Comparison of ENCODE assay signal across 8 mouse cellular contexts in the genomic region with DNA sequence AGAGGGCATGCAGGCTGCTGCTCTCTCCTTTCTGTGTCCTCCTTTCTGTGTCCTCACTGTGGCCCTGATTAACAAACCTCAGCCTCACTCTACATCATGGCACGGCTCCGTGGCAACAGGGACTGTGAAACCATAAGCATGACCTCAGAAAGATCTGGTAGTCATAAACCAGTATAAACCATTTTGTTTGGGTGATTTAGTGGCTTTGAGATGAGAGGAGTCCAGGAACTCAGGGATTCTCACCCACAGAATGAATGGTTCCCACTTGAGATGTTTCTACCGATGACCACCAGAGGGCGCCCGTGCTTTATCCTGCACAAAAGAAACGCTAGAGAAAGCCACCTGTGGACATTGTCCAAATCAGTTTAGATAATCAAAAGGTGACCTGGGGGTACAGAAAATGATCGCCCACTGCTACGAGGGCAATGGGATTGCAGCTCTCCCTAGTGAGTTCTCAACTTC. TPM values are rescaled to one million over a fixed set of nuclear protein-coding genes. Genes with fewer than 3 reads are reported as not detected.
DNase-seq lines count a peak whose midpoint lies in the region; ATAC-seq and TF ChIP-seq lines count a peak whose summit lies in the region.

No protein-coding gene starts in this region.

- DNase-seq in neural tube, embryonic 10.5 days (ENCODE audit: extremely low spot score, low spot score) = peak; percentile 73
- DNase-seq in c-Kit-positive CD71-positive TER-119-positive erythroid progenitor cells, embryonic 14.5 days (ENCODE audit: low spot score) = peak; percentile 43
- DNase-seq in kidney, adult 2 months = peak; percentile 66
- DNase-seq in limb, embryonic 11.5 days (ENCODE audit: low spot score) = peak; percentile 84
- DNase-seq in urinary bladder, adult 2 months (ENCODE audit: low spot score) = peak; percentile 42

- no peaks in the 10 kb centered on the region for H3K4me1 ChIP-seq in neural tube, embryonic 15.5 days
- no peaks in the 10 kb centered on the region for H3K4me1 ChIP-seq in forebrain, embryonic 16.5 days (replicated peaks; ENCODE audit: control insufficient read depth, insufficient read depth, low read length)
- H3K4me1 ChIP-seq in kidney, adult 2 months (ENCODE audit: control insufficient read depth, insufficient read depth, low read length) = no peaks in the 10 kb centered on the region
- H3K4me1 ChIP-seq in limb, embryonic 11.5 days (ENCODE audit: control insufficient read depth, insufficient read depth, low read length) = no peaks in the 10 kb centered on the region
- H3K4me1 ChIP-seq in neural tube, embryonic 14.5 days (ENCODE audit: control insufficient read depth, insufficient read depth, low read length) = no peaks in the 10 kb centered on the region

- TF ChIP-seq POLR2A in kidney, adult 2 months (IDR thresholded peaks at IDR 0.05; ENCODE audit: low read depth, low read length) = no peak

- no peak overlapping the region for H3K4me3 ChIP-seq in neural tube, embryonic 15.5 days (replicated peaks)
- no peak overlapping the region for H3K4me3 ChIP-seq in forebrain, embryonic 16.5 days (replicated peaks; ENCODE audit: low read length)
- no peak overlapping the region for H3K4me3 ChIP-seq in kidney, adult 2 months (ENCODE audit: insufficient read depth, low read depth, low read length)
- no peak overlapping the region for H3K4me3 ChIP-seq in limb, embryonic 11.5 days (ENCODE audit: low read depth, low read length)
- no peak overlapping the region for H3K4me3 ChIP-seq in neural tube, embryonic 14.5 days (ENCODE audit: low read depth, low read length)

- H3K9ac ChIP-seq in neural tube, embryonic 15.5 days (replicated peaks) = no peak overlapping the region
- H3K9ac ChIP-seq in forebrain, embryonic 16.5 days (replicated peaks; ENCODE audit: low read depth, low read length) = no peak overlapping the region
- no peak overlapping the region for H3K9ac ChIP-seq in limb, embryonic 11.5 days (ENCODE audit: low read length)
- no peak overlapping the region for H3K9ac ChIP-seq in neural tube, embryonic 14.5 days (replicated peaks; ENCODE audit: low read depth, low read length)

- WGBS in neural tube, embryonic 15.5 days = 18% methylated on average over 8 of the region's 8 CpGs
- WGBS in forebrain, embryonic 16.5 days = 14% methylated on average over 8 of the region's 8 CpGs
- 12% methylated on average over 8 of the region's 8 CpGs for WGBS in kidney, adult 2 months
- 18% methylated on average over 8 of the region's 8 CpGs for WGBS in limb, embryonic 11.5 days
- WGBS in neural tube, embryonic 14.5 days = 19% methylated on average over 8 of the region's 8 CpGs

- H3K27ac ChIP-seq in neural tube, embryonic 15.5 days (replicated peaks) = no peak overlapping the region
- H3K27ac ChIP-seq in forebrain, embryonic 16.5 days (ENCODE audit: low read length) = no peak overlapping the region
- no peak overlapping the region for H3K27ac ChIP-seq in kidney, adult 2 months (ENCODE audit: insufficient read depth, low read depth, low read length)
- no peak overlapping the region for H3K27ac ChIP-seq in limb, embryonic 11.5 days (replicated peaks; ENCODE audit: low read depth, low read length)
- H3K27ac ChIP-seq in neural tube, embryonic 14.5 days (ENCODE audit: low read depth, low read length) = no peak overlapping the region

- H3K36me3 ChIP-seq in neural tube, embryonic 15.5 days = no peaks in the 10 kb centered on the region
- no peaks in the 10 kb centered on the region for H3K36me3 ChIP-seq in forebrain, embryonic 16.5 days (ENCODE audit: control insufficient read depth, insufficient read depth)
- H3K36me3 ChIP-seq in kidney, adult 2 months (ENCODE audit: control insufficient read depth, insufficient read depth, low read length) = no peaks in the 10 kb centered on the region
- H3K36me3 ChIP-seq in limb, embryonic 11.5 days (ENCODE audit: control insufficient read depth, insufficient read depth, low read length) = no peaks in the 10 kb centered on the region
- no peaks in the 10 kb centered on the region for H3K36me3 ChIP-seq in neural tube, embryonic 14.5 days (ENCODE audit: control insufficient read depth, insufficient read depth, low read length)

- no peaks in the 10 kb centered on the region for H3K9me3 ChIP-seq in neural tube, embryonic 15.5 days (replicated peaks)
- no peaks in the 10 kb centered on the region for H3K9me3 ChIP-seq in forebrain, embryonic 16.5 days (ENCODE audit: control insufficient read depth, low read length)
- no peaks in the 10 kb centered on the region for H3K9me3 ChIP-seq in limb, embryonic 11.5 days (ENCODE audit: control insufficient read depth, low read length)
- H3K9me3 ChIP-seq in neural tube, embryonic 14.5 days (ENCODE audit: control insufficient read depth, low read length) = no peaks in the 10 kb centered on the region

- H3K27me3 ChIP-seq in neural tube, embryonic 15.5 days (replicated peaks) = no peaks in the 10 kb centered on the region
- H3K27me3 ChIP-seq in forebrain, embryonic 16.5 days (replicated peaks; ENCODE audit: control insufficient read depth, insufficient read depth, low read length) = no peaks in the 10 kb centered on the region
- H3K27me3 ChIP-seq in kidney, adult 2 months (replicated peaks; ENCODE audit: control insufficient read depth, insufficient read depth, low read length) = no peaks in the 10 kb centered on the region
- no peaks in the 10 kb centered on the region for H3K27me3 ChIP-seq in limb, embryonic 11.5 days (ENCODE audit: control insufficient read depth, insufficient read depth, low read length)
- no peaks in the 10 kb centered on the region for H3K27me3 ChIP-seq in neural tube, embryonic 14.5 days (ENCODE audit: control insufficient read depth, insufficient read depth, low read length)

- H3K4me2 ChIP-seq in neural tube, embryonic 15.5 days = no peak overlapping the region
- H3K4me2 ChIP-seq in forebrain, embryonic 16.5 days (ENCODE audit: low read length) = no peak overlapping the region
- H3K4me2 ChIP-seq in limb, embryonic 11.5 days (ENCODE audit: low read depth, severe bottlenecking) = no peak overlapping the region
- no peak overlapping the region for H3K4me2 ChIP-seq in neural tube, embryonic 14.5 days (ENCODE audit: low read depth, low read length)

- TF ChIP-seq CTCF in kidney, adult 2 months (conservative IDR thresholded peaks at IDR 0.05; ENCODE audit: insufficient read depth, insufficient read length, low read depth, low read length) = peak; percentile 72

- no peak; the same call in 1 of the 2 replicates for ATAC-seq in neural tube, embryonic 15.5 days (ENCODE audit: low FRiP score)
- ATAC-seq in forebrain, embryonic 16.5 days = peak; percentile 38; the same call in 1 of the 2 replicates
- no peak for ATAC-seq in limb, embryonic 11.5 days (ENCODE audit: insufficient number of reproducible peaks, low FRiP score, low TSS enrichment, low read depth)
- peak; percentile 41; the same call in 1 of the 2 replicates for ATAC-seq in neural tube, embryonic 14.5 days (ENCODE audit: low read depth)

RNA-seq across cellular contexts. Expression of a gene that starts 42.4 kb away (rescaled TPM):
- polyA plus RNA-seq in neural tube, embryonic 15.5 days (2015; fragmentation: Nextera tagmentation; extraction: Ambion mirVana) = 0.06 and 1.0 TPM in 2 replicates
- 0.06 and 0.07 TPM in 2 replicates for polyA plus RNA-seq in forebrain, embryonic 16.5 days (2015; fragmentation: Nextera tagmentation; extraction: Ambion mirVana)
- polyA plus RNA-seq in kidney, adult 2 months (2012; rRNA removed) = 2.7 and 3.4 TPM in 2 replicates
- polyA plus RNA-seq in limb, embryonic 11.5 days (2014; fragmentation: Nextera tagmentation; extraction: Ambion mirVana) = 0.11 and 0.21 TPM in 2 replicates
- polyA plus RNA-seq in neural tube, embryonic 14.5 days (2014; fragmentation: Nextera tagmentation; extraction: Ambion mirVana) = not detected in 2 replicates
- polyA plus RNA-seq in urinary bladder, adult 2 months (2012; rRNA removed) = 15.0 and 16.1 TPM in 2 replicates

Comparison
In these comparisons a context has a peak if more than half of its experiments do, and no peak if none do; other contexts are left out.
1. ATAC-seq: peak in forebrain, embryonic 16.5 days (single experiment) and neural tube, embryonic 14.5 days (single experiment); none in neural tube, embryonic 15.5 days (single experiment) and limb, embryonic 11.5 days (single experiment).
2. Peak in every context shown above with its lines, with median percentiles within 50 percentile points of each other: DNase-seq.